Mouse (Mus musculus): ENCODE data around the gene Fam19a3.

- no peak for TF ChIP-seq POLR2A (IDR thresholded peaks at IDR 0.05; ENCODE audit: insufficient read depth, low read length)
- no peak for TF ChIP-seq CTCF (IDR thresholded peaks at IDR 0.05; ENCODE audit: low read depth, low read length)
- TF ChIP-seq EP300 (IDR thresholded peaks at IDR 0.05; ENCODE audit: insufficient read depth, low read depth, low read length) = no peak
These were observed 19.0 kb upstream of the Fam19a3 start for GRCm38 (mm10) chr3:104800681-104801080.

Data from ES-Bruce4 (cell line).